Mouse (Mus musculus) lung, embryonic 14.5 days (tissue): Measurements from ENCODE around the gene Myo1g. TPM values are rescaled to one million over a fixed set of nuclear protein-coding genes. Genes with fewer than 3 reads are reported as not detected.

Experiments
- ATAC-seq: fragments of 200-750 bp; cut with Nextera tagmentation; 2 replicates; pipeline ENCODE4 v1.8.0; 2017; ENCODE audit warnings: mild to moderate bottlenecking, moderate TSS enrichment, moderate library complexity; ENCODE audit not compliant: insufficient read depth
- DNase-seq: peaks from one replicate; pipeline ENCODE4 v3.0.0-alpha.2; 2015
- H3K27ac ChIP-seq: fragments of 300-500 bp; sonication (generic); 2 replicates; pipeline ENCODE4 v1.5.1; 2014; ENCODE audit warnings: low read depth, mild to moderate bottlenecking, moderate library complexity
- H3K27me3 ChIP-seq: fragments of 300-500 bp; sonication (generic); 2 replicates; pipeline ENCODE4 v1.6.1; 2014; ENCODE audit warnings: low read length, control low read depth; ENCODE audit not compliant: insufficient read depth
- H3K36me3 ChIP-seq: fragments of 300-500 bp; sonication (generic); 2 replicates; pipeline ENCODE4 v1.6.1; 2014; ENCODE audit warnings: control low read depth; ENCODE audit not compliant: insufficient read depth
- H3K4me1 ChIP-seq: fragments of 300-500 bp; sonication (generic); 2 replicates; pipeline ENCODE4 v1.6.1; 2014; ENCODE audit warnings: antibody characterized with exemption, control low read depth; ENCODE audit not compliant: insufficient read depth
- H3K4me2 ChIP-seq: fragments of 300-500 bp; sonication (generic); 2 replicates; pipeline ENCODE4 v1.6.1; 2014; ENCODE audit warnings: mild to moderate bottlenecking
- H3K4me3 ChIP-seq: fragments of 300-500 bp; sonication (generic); 2 replicates; pipeline ENCODE4 v1.5.1; 2014; ENCODE audit warnings: low read depth, low read length
- H3K9ac ChIP-seq: fragments of 300-500 bp; sonication (generic); 2 replicates; pipeline ENCODE4 v1.6.1; 2014
- H3K9me3 ChIP-seq: fragments of 300-500 bp; sonication (generic); 2 replicates; pipeline ENCODE4 v1.6.1; 2016; ENCODE audit warnings: low read depth, low read length, control low read depth
- CTCF ChIP-seq: IDR thresholded peaks from 2 replicates; pipeline ENCODE4 v1.5.1; 2016; ENCODE audit warnings: antibody characterized with exemption, low read depth
- WGBS: fragments of 180-500 bp; shearing (Covaris S2); extraction: QIAGEN DNeasy Blood & Tissue Kit; methylation state at CpG from one replicate; pipeline ENCODE4 v1.1.7; 2014; 5-methylcytosine and 5-hydroxymethylcytosine counted together
- microRNA-seq: library from miRNA; unstranded; fragments of <30 nt; microRNA quantifications from one replicate; pipeline ENCODE4, GENCODE M21; 2016; ENCODE audit warnings: borderline number of aligned reads
- polyA plus RNA-seq: library from polyadenylated mRNA; unstranded; fragments of >200 nt; fragmentation: Nextera tagmentation; extraction: Ambion mirVana; gene quantifications from 2 replicates; pipeline ENCODE4 v1.2.1, GENCODE M21; 2014

Myo1g gene
- polyA plus RNA-seq, 1 experiment from 2014 or later = 1.2 TPM

GRCm38 (mm10) chr11:6474381-6474780 is 46.4 kb downstream of the Myo1g start:
- peaks cover 25% of the 10 kb centered on the region for H3K36me3 ChIP-seq
- ATAC-seq = no peak
- no peaks in the 10 kb centered on the region for H3K9me3 ChIP-seq
- no peak for TF ChIP-seq CTCF
- H3K4me3 ChIP-seq = peak overlapping the region; percentile 95
- peak overlapping the region; percentile 89 for H3K4me2 ChIP-seq
- H3K9ac ChIP-seq = peak overlapping the region; percentile 95
- H3K27ac ChIP-seq = peak overlapping the region; percentile 98; the same call in 1 of the 2 replicates
- WGBS = 29% methylated on average over 6 of the region's 6 CpGs
- peaks cover 18% of the 10 kb centered on the region for H3K4me1 ChIP-seq
- H3K27me3 ChIP-seq = no peaks in the 10 kb centered on the region
- no peak for DNase-seq

GRCm38 (mm10) chr11:6472076-6472475 is 48.7 kb downstream of the Myo1g start:
- Histone ChIP-seq H3K36me3 (peaks cover 42% of the 10 kb centered on the region), H3K4me1 (peaks cover 29% of the 10 kb centered on the region), H3K27me3 (no peaks in the 10 kb centered on the region), H3K9ac (peak overlapping the region; percentile 42), H3K9me3 (no peaks in the 10 kb centered on the region), H3K27ac (peak overlapping the region; percentile 82), H3K4me3 (peak overlapping the region; percentile 95), H3K4me2 (peak overlapping the region; percentile 91)
- no peak for TF ChIP-seq CTCF
- ATAC-seq = no peak
- DNase-seq = peak; percentile 59

- TF ChIP-seq CTCF = no peak
- Histone ChIP-seq H3K27me3 (no peaks in the 10 kb centered on the region), H3K4me3 (peak overlapping the region; percentile 95), H3K27ac (peak overlapping the region; percentile 82), H3K9me3 (no peaks in the 10 kb centered on the region), H3K4me2 (peak overlapping the region; percentile 91), H3K4me1 (peaks cover 29% of the 10 kb centered on the region), H3K9ac (peak overlapping the region; percentile 10), H3K36me3 (peaks cover 48% of the 10 kb centered on the region)
- DNase-seq = peak; percentile 88
- WGBS = 0% methylated on average over 1 of the region's 1 CpGs
- no peak for ATAC-seq
These were observed 49.3 kb downstream of the Myo1g start for GRCm38 (mm10) chr11:6471493-6471892.

GRCm38 (mm10) chr11:6471054-6471453 is 49.7 kb downstream of the Myo1g start:
- H3K27me3 ChIP-seq = no peaks in the 10 kb centered on the region
- TF ChIP-seq CTCF = no peak
- peak overlapping the region; percentile 10 for H3K9ac ChIP-seq
- peak overlapping the region; percentile 95 for H3K4me3 ChIP-seq
- H3K4me1 ChIP-seq = peaks cover 29% of the 10 kb centered on the region
- ATAC-seq (no peak), DNase-seq (peak; percentile 33)
- H3K36me3 ChIP-seq = peaks cover 52% of the 10 kb centered on the region
- H3K9me3 ChIP-seq = no peaks in the 10 kb centered on the region
- peak overlapping the region; percentile 91 for H3K4me2 ChIP-seq
- 43% methylated on average over 2 of the region's 2 CpGs for WGBS
- H3K27ac ChIP-seq = peak overlapping the region; percentile 39; the same call in 1 of the 2 replicates

- Histone ChIP-seq H3K4me1 (peaks cover 23% of the 10 kb centered on the region), H3K9ac (no peak overlapping the region), H3K27me3 (no peaks in the 10 kb centered on the region), H3K36me3 (peaks cover 49% of the 10 kb centered on the region), H3K27ac (no peak overlapping the region), H3K4me2 (0 out of 2 replicates have a peak overlapping the region, but pooled peaks have one; percentile 18), H3K4me3 (no peak overlapping the region), H3K9me3 (no peaks in the 10 kb centered on the region)
- no peak for DNase-seq
- ATAC-seq = no peak
- no peak for TF ChIP-seq CTCF
- 73% methylated on average over 2 of the region's 2 CpGs for WGBS
These were observed 52.2 kb downstream of the Myo1g start for GRCm38 (mm10) chr11:6468541-6468940.

- 0 out of 2 replicates have a peak, but pooled peaks cover 11% of the 10 kb centered on the region for H3K4me1 ChIP-seq
- peak; percentile 72 for TF ChIP-seq CTCF
- no peak overlapping the region for H3K27ac ChIP-seq
- H3K9me3 ChIP-seq = no peaks in the 10 kb centered on the region
- peak; percentile 94 for DNase-seq
- WGBS = 31% methylated on average over 4 of the region's 4 CpGs
- H3K27me3 ChIP-seq = no peaks in the 10 kb centered on the region
- peaks cover 31% of the 10 kb centered on the region for H3K36me3 ChIP-seq
- no peak overlapping the region for H3K9ac ChIP-seq
- peak; percentile 73 for ATAC-seq
- H3K4me2 ChIP-seq = no peak overlapping the region
- no peak overlapping the region for H3K4me3 ChIP-seq
These were observed 55.6 kb downstream of the Myo1g start for GRCm38 (mm10) chr11:6465122-6465521.

GRCm38 (mm10) chr11:6463159-6463837 is 57.5 kb downstream of the Myo1g start:
- Histone ChIP-seq H3K36me3 (peaks cover 27% of the 10 kb centered on the region), H3K27me3 (no peaks in the 10 kb centered on the region), H3K4me1 (0 out of 2 replicates have a peak, but pooled peaks cover 4% of the 10 kb centered on the region), H3K9me3 (no peaks in the 10 kb centered on the region), H3K9ac (no peak overlapping the region), H3K27ac (no peak overlapping the region), H3K4me3 (no peak overlapping the region), H3K4me2 (no peak overlapping the region)
- 82% methylated on average over 6 of the region's 6 CpGs for WGBS
- DNase-seq = no peak
- no peak for ATAC-seq
- TF ChIP-seq CTCF = no peak

Small RNAs within 50 kb of the gene (microRNA-seq; reads per million reads assigned to microRNA genes)
- gene Gm22123 = not detected

Other genes with a start within 250 kb of the Myo1g start
- 79.2 and 91.0 TPM in 2 replicates for gene Tmed4, start 246.1 kb downstream of the Myo1g start, polyA plus RNA-seq
- gene Ogdh, start 229.3 kb downstream of the Myo1g start, polyA plus RNA-seq = 105 TPM in 2 replicates
- gene Zmiz2, start 131.9 kb downstream of the Myo1g start, polyA plus RNA-seq = 11.8 and 12.9 TPM in 2 replicates
- 6,177 and 6,257 TPM in 2 replicates for gene Ppia, start 105.5 kb downstream of the Myo1g start, polyA plus RNA-seq
- gene H2afv, start 76.5 kb downstream of the Myo1g start, polyA plus RNA-seq = 562 and 581 TPM in 2 replicates
- gene Purb, start 45.0 kb downstream of the Myo1g start, polyA plus RNA-seq = 25.9 and 27.9 TPM in 2 replicates
- 88.8 and 94.3 TPM in 2 replicates for gene Ccm2, start 25.9 kb upstream of the Myo1g start, polyA plus RNA-seq
- gene Nacad, start 85.1 kb upstream of the Myo1g start, polyA plus RNA-seq = 2.5 and 2.7 TPM in 2 replicates
- 43.2 and 46.6 TPM in 2 replicates for gene Tbrg4, start 105.1 kb upstream of the Myo1g start, polyA plus RNA-seq
- gene Wap, start 117.7 kb upstream of the Myo1g start, polyA plus RNA-seq = not detected in 2 replicates
- gene Ramp3, start 137.6 kb upstream of the Myo1g start, polyA plus RNA-seq = 1.2 and 1.9 TPM in 2 replicates